Mouse (Mus musculus) monocyte, adult 5-6 weeks (primary cell): ENCODE results near the gene Krtap4-7. TPM values are rescaled to one million over a fixed set of nuclear protein-coding genes. Genes with fewer than 3 reads are reported as not detected.
"Not testable (repeated sequence)": the region's sequence is repeated elsewhere in the genome, so short reads cannot be mapped to it uniquely, and the experiment has no call there.

ENCODE experiments used
- ATAC-seq: fragments of 153-309, 156-312 bp; replicated peaks from 2 replicates; pipeline ENCODE4 v1.8.0; 2017; ENCODE audit warnings: mild to moderate bottlenecking; ENCODE audit not compliant: low TSS enrichment, insufficient number of reproducible peaks, severe bottlenecking, poor library complexity, low FRiP score
- total RNA-seq: library from RNA; stranded (forward); fragments of 200-1000, 200-491, 200-594 nt; gene quantifications from 3 replicates; pipeline ENCODE4 v1.2.3, GENCODE M21; 2017

Gene Krtap4-7
- total RNA-seq: not detected in 3 replicates

DNA sequence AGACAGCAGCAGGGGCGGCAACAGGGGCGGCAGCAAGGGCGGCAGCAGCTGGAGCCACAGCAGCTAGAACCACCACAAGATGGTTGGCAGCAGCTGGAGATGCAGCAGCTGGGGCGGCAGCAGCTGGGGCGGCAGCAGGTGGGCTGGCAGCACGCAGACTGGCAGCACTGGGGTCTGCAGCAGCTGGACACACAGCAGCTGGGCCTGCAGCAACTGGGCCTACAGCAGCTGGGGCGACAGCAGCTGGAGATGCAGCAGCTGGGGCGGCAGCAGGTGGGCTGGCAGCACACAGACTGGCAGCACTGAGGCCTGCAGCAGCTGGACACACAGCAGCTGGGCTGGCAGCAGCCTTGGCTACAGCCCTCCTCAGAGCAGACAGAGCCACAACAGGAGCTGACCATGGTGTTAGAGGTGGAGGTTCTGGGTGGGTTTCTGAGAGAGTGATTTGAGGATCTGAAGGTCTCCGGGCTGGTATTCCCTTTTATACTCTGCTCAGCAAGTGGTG lies at the start of gene Krtap4-7:
TSS of gene Krtap4-7 (minus strand) at position 455 of the 505 bp plus-strand sequence.
- not testable (repeated sequence) for ATAC-seq

DNA sequence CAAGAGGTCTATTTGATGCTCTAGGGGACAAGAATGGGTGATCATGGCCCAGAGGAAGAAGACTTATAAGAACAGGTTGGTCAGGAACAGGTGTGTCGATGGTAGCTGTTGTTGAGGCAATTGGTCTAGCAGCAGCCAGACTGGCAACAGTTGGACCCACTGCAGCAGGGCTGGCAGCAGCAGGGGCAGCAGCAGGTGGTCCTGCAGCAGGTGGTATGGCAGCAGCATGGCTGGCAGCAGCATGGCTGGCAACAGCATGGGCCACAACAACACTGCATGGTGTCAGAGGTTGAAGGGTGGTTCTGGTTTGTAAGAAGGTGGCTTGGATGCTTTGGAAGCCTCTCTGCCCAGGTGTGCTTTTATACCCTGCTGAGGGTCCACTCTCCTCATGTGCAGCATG lies 46.6 kb upstream of the Krtap4-7 start, which contains the start of gene Gm14190:
TSS of gene Gm14190 (minus strand) at position 278 of the 400 bp plus-strand sequence.
- ATAC-seq: no peak

DNA sequence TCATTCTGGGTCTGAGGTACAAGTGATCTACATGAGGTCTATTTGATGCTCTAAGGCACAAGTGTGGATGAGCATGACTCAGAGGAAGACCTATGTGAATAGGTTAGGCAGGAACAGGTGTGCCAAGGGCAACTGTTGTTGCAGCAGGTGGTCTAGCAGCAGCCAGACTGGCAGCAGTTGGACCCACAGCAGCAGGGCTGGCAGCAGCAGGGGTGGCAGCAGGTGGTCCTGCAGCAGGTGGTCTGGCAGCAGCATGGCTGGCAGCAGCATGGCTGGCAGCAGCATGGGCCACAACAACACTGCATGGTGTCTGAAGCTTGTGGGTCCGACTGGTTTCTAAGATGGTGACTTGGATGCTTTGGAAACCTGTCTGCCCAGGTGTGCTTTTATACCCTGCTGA lies 41.3 kb upstream of the Krtap4-7 start:
- ATAC-seq: not testable (repeated sequence)

DNA sequence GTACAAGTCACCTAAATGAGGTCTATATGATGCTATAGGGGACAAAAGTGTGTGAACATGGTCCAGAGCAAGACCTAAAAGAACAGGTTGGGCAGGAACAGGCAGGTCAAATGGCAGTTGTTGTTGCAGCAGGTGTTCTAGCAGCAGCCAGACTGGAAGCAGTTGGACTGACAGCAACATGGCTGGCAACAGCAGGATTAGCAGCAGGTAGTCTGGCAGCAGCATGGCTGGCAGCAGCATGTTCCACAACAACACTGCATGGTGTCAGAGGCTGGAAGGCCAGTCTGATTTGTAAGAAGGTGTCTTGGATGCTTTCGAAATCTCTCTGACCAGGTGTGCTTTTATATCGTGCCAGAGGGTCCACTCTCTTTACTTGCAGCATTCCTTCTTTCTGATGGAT lies 39.6 kb upstream of the Krtap4-7 start:
- no peak for ATAC-seq

- no peak for ATAC-seq
Measured at GRCm38 (mm10) chr11:99665860-99666259, 22.0 kb upstream of the Krtap4-7 start, which contains the start of gene Krtap4-6. TSS of gene Krtap4-6 (minus strand) at chr11:99665960.

DNA sequence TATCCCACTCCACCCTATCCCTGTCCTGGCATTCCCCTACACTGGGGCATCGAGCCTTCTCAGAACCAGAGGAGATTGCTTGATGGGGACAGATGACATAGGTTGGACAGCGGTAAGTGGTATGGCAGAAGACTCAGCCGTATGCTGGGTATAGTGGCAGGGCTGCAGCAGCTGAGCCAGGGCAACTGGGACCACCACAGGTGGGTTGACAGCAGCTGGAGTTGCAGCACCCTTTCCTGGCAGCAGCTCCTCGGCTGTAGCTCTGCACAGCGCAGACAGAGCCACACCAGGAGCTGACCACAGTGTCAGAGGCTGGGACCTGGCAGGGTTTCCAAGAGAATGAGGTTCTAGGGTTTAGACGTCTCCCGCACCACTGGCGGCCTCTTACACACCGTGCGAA lies 18.9 kb upstream of the Krtap4-7 start:
- no peak for ATAC-seq

- no peak for ATAC-seq
Measured at GRCm38 (mm10) chr11:99659256-99659655, 15.4 kb upstream of the Krtap4-7 start.

GRCm38 (mm10) chr11:99658467-99659010 lies 14.7 kb upstream of the Krtap4-7 start, which contains the start of gene Gm11563:
TSS of gene Gm11563 (minus strand) at chr11:99658960.
- ATAC-seq: not testable (repeated sequence)

GRCm38 (mm10) chr11:99657051-99657450 lies 13.2 kb upstream of the Krtap4-7 start:
- ATAC-seq: no peak

GRCm38 (mm10) chr11:99650136-99650535 lies 6.2 kb upstream of the Krtap4-7 start, which contains the start of gene Gm11555:
TSS of gene Gm11555 (minus strand) at chr11:99650236.
- ATAC-seq: no peak

DNA sequence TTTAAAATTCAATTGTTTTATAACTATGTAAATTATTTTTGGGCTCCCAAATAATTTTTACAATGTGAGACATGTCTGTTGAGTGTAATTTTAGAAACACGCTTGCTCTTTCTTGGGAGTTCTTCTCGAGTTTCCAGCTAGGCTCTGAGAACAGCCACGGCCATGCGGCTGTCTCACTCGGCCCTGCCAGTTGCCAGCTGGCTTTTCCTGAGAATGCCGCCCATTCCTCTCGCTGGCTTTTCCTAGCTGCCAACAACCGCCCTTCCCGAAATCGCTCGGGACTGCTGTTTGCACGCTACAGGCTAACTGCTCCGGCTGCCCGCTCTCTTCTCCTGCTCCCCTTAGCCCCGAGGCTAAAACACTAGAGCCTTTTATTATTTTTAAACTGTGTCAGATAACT lies 2.6 kb upstream of the Krtap4-7 start:
- ATAC-seq: no peak

GRCm38 (mm10) chr11:99644351-99644750 lies 462 bp upstream of the Krtap4-7 start:
- no peak for ATAC-seq

- no peak for ATAC-seq
Measured at GRCm38 (mm10) chr11:99640926-99641325, 3.0 kb downstream of the Krtap4-7 start.

GRCm38 (mm10) chr11:99637086-99637485 lies 6.8 kb downstream of the Krtap4-7 start:
- no peak for ATAC-seq

GRCm38 (mm10) chr11:99634653-99635134 lies 9.2 kb downstream of the Krtap4-7 start, which contains the start of gene Krtap4-2:
TSS of gene Krtap4-2 (minus strand) at chr11:99635084.
- no peak for ATAC-seq

DNA sequence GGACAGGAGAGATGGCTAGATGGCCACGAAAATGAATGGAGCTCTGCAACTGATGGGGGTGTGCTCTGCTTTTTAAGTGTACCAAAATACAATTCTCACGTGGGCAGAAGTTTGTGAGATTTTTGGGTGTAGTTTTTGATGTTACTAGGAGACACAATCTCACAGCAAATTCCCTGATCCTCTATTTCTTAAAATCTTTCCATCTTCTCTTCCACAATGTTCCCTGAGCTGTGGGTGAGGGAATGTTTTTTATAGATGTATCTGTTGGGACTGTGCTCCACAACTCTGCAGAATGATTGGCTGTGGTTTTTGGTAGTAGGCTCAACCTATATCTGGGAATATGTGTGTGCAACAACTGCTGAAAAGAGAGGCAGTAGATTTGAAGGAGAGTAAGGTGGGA lies 10.6 kb downstream of the Krtap4-7 start:
- no peak for ATAC-seq

- no peak for ATAC-seq
Measured at GRCm38 (mm10) chr11:99630890-99631289, 13.0 kb downstream of the Krtap4-7 start.

DNA sequence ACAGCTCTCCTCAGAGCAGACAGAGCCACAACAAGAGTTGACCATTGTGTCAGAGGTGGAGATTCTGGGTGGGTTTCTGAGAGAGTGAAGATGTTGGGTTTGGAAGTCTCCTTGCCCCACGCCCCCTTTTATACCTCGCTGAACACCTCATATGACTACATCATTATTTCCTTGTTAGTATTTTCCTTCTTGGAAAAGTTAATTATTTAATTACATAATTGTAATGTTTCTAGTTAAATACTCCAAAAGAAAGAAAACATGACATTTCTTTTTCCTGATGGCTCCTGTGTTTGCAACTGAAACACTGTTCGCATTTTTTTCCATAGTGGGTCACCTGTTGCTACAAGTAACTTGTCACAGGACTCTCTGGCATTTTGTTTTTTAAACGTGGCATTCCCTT lies 15.8 kb downstream of the Krtap4-7 start, which contains the start of gene Krtap4-1:
TSS of gene Krtap4-1 (minus strand) at position 101 of the 400 bp plus-strand sequence.
- no peak for ATAC-seq

DNA sequence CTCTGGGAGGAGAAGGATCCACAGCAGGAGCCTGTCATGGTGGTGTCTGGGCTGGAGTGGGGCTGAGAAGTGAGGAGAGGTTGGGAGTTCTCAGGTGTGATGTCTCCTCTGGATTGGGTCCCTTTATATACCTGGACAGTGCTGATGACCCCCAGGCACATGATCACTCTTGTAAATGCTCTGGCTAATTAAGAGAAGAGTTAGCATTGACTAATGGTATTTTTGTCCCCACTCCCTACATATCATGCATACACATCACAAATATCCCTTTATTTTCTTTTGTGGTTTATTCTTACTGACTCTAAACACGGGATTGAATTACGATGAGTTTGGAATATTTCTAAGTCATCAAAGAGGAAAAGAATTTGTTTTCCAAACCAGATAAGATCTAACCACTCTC lies 23.6 kb downstream of the Krtap4-7 start, which contains the start of gene Gm11562:
TSS of gene Gm11562 (minus strand) at position 101 of the 400 bp plus-strand sequence.
- ATAC-seq: no peak

DNA sequence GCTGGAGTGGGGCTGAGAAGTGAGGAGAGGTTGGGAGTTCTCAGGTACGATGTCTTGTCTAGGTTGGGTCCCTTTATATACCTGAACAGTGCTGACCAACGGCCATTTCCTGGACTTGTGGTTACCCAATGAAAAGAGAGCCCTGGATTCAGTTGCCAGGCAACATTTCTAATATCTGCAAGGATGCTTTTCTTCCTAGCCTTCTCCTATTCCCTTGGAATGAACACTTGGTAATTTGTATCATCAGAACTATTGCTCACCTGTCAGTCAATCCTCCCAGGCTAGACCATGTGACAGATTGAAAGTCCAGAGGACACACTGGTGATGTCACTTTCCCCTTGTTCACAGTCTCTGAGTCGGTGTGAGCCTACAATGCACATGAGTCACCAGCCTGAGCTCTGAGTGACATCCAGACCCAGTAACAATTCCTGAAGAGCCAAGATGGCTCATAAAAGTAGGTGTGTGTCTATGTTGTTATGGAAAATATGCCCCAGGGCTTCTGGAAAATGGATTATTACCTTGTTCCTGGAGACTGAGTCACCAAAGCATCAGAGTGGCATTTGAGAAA lies 29.0 kb downstream of the Krtap4-7 start, which contains the start of gene Krtap2-4:
TSS of gene Krtap2-4 (minus strand) at position 51 of the 568 bp plus-strand sequence.
- no peak for ATAC-seq
